Mouse (Mus musculus) CH12.LX (cell line): Measurements from ENCODE around the gene Nacc2.

ENCODE experiments used
- CTCF ChIP-seq, 2 experiments: IDR thresholded peaks in 1 of 2; conservative IDR thresholded peaks in 1 of 2; 2 replicates each; pipeline ENCODE4 v1.5.1; 2011 to 2012; ENCODE audit warnings: low read depth in 2 of 2, low read length in 2 of 2, improper control_type of control experiment in 1 of 2, inconsistent platforms in 1 of 2, mild to moderate bottlenecking in 1 of 2, moderate library complexity in 1 of 2
- E2F4 ChIP-seq: IDR thresholded peaks from 2 replicates; pipeline ENCODE4 v1.6.1; 2011; ENCODE audit warnings: low read depth, low read length, improper control_type of control experiment; ENCODE audit not compliant: insufficient replicate concordance
- EP300 ChIP-seq: IDR thresholded peaks from 2 replicates; pipeline ENCODE4 v1.6.1; 2011; ENCODE audit warnings: low read length, improper control_type of control experiment
- ETS1 ChIP-seq: conservative IDR thresholded peaks from 2 replicates; pipeline ENCODE4 v1.6.1; 2012; ENCODE audit warnings: low read depth, mild to moderate bottlenecking, inconsistent platforms, low read length, improper control_type of control experiment, moderate library complexity
- HCFC1 ChIP-seq: IDR thresholded peaks from 2 replicates; pipeline ENCODE4 v1.6.1; 2012; ENCODE audit warnings: low read depth, mild to moderate bottlenecking, inconsistent platforms, low read length, improper control_type of control experiment
- JUND ChIP-seq: conservative IDR thresholded peaks from 2 replicates; pipeline ENCODE4 v1.6.1; 2011; ENCODE audit warnings: low read depth, low read length, improper control_type of control experiment
- KAT2A ChIP-seq: IDR thresholded peaks from 2 replicates; pipeline ENCODE4 v1.6.1; 2012; ENCODE audit warnings: low read length, improper control_type of control experiment, inconsistent platforms; ENCODE audit not compliant: insufficient replicate concordance
- MAX ChIP-seq: IDR thresholded peaks from 2 replicates; pipeline ENCODE4 v1.6.1; 2011; ENCODE audit warnings: low read length, improper control_type of control experiment
- MEF2A ChIP-seq: IDR thresholded peaks from 2 replicates; pipeline ENCODE4 v1.6.1; 2014; ENCODE audit warnings: low read depth, mild to moderate bottlenecking, inconsistent platforms, low read length, improper control_type of control experiment, borderline replicate concordance
- NELFE ChIP-seq: IDR thresholded peaks from 2 replicates; pipeline ENCODE4 v1.6.1; 2011; ENCODE audit warnings: low read depth, low read length, improper control_type of control experiment
- POLR2A ChIP-seq: IDR thresholded peaks from 2 replicates; pipeline ENCODE4 v1.6.1; 2011; ENCODE audit warnings: low read depth, mild to moderate bottlenecking, improper control_type of control experiment, low read length
- POLR2AphosphoS2 ChIP-seq: IDR thresholded peaks from 2 replicates; pipeline ENCODE4 v1.6.1; 2011; ENCODE audit warnings: low read depth, low read length, improper control_type of control experiment
- USF1 ChIP-seq: IDR thresholded peaks from 2 replicates; pipeline ENCODE4 v1.6.1; 2014; ENCODE audit warnings: low read depth, mild to moderate bottlenecking, inconsistent platforms, low read length, improper control_type of control experiment
- ZC3H11A ChIP-seq: IDR thresholded peaks from 2 replicates; pipeline ENCODE4 v1.6.1; 2012; ENCODE audit warnings: low read depth, mild to moderate bottlenecking, inconsistent platforms, low read length, improper control_type of control experiment

DNA sequence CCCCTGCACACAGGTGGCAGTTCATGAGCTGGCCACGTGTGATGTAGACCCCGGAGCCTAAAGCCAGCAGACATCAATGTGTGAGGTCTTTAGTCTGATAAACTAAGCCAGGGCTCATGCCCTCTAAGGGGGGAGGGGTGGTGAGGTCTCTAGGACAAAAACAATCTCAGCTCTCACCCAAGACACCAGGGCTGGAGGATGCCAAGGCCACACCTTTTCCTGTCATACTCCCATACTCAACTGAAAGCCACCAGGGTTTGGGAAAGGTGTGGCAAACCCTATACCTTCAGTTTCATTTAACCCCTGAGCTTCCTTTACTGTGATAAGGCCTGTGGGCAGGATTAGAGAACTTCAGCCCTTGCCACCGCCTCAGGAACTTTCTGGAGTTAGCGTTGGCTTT is 60.8 kb downstream of the Nacc2 start:
- TF ChIP-seq CTCF (conservative IDR thresholded peaks at IDR 0.05 in 1 of 2, IDR thresholded peaks at IDR 0.05 in 1 of 2; ENCODE audit: low read depth in 2 of 2, low read length in 2 of 2) (no peak), E2F4 (no peak), EP300 (no peak), USF1 (no peak), POLR2A (no peak), MEF2A (no peak), ZC3H11A (no peak), KAT2A (no peak), POLR2AphosphoS2 (no peak), ETS1 (no peak), MAX (no peak), NELFE (no peak), HCFC1 (no peak), JUND (no peak)
